Mouse (Mus musculus) thymus, adult 2 months (tissue): Measurements from ENCODE around the gene Prm1.

Source experiments
- CTCF ChIP-seq: fragments of 200-500 bp; IDR thresholded peaks from 2 replicates; pipeline ENCODE4 v1.5.1; 2012; ENCODE audit warnings: mild to moderate bottlenecking, control low read depth, low read length, moderate library complexity, borderline replicate concordance; ENCODE audit not compliant: control insufficient read depth, poor library complexity, insufficient read depth; ENCODE audit errors: extremely low read depth
- POLR2A ChIP-seq: fragments of 200-500 bp; IDR thresholded peaks from 2 replicates; pipeline ENCODE4 v1.6.1; 2012; ENCODE audit warnings: mild to moderate bottlenecking, low read length, control low read depth, moderate library complexity; ENCODE audit not compliant: control insufficient read depth, poor library complexity, insufficient read depth; ENCODE audit errors: extremely low read depth

DNA sequence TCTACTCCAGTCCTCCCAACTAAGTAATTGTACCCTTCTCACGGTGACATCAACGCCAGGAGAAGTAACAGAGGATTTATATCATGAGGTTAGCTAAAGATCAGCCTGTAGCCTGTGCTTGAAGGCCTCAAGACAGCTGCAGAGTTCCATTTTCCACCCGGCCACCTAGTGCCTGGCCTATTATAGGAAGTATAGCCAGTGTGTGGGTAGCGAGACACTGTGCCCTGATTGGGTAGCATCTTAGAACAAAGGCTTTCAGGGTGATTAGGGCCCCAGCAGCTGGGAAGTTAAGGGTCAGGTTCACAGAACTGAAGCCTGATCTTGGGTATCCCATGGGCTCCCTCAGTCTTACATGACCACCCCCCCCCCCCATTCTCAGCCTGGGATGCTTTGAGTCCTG, 16.8 kb downstream of the Prm1 start:
- TF ChIP-seq CTCF (no peak), POLR2A (no peak)
